Mouse (Mus musculus): ENCODE data around the gene Disc1. TPM values are rescaled to one million over a fixed set of nuclear protein-coding genes. Genes with fewer than 3 reads are reported as not detected.

Disc1 gene
- polyA plus RNA-seq, 1 experiment from 2014 or later, result 2.3 TPM

DNA sequence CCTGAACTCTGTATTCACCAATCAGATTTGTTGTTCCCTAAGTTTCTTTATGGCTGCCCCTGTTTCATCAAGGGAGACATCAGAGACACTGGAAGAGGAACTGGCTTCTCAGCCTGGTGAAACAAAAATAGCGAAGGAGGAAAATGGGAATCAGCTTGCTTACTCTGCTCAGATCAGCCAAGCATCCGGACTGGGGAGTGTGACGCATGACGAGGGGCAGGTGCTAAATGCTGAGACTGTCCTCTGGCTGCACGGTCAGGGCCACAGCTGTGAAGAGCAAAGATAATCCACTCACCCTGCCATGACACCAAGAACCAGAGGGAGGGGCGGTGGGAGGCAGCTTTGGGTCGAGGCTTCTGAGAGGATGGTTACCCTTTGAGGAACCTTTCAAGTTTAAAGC, 228.5 kb downstream of the Disc1 start:
- Histone ChIP-seq H3K9me3 (replicated peaks; ENCODE audit: control insufficient read depth, low read length) (no peaks in the 10 kb centered on the region), H3K36me3 (ENCODE audit: control insufficient read depth, insufficient read depth) (no peaks in the 10 kb centered on the region), H3K27ac (ENCODE audit: low read length) (peak overlapping the region; percentile 11; the same call in 1 of the 2 replicates), H3K4me3 (ENCODE audit: low read length) (no peak overlapping the region), H3K9ac (ENCODE audit: low read length) (no peak overlapping the region), H3K4me2 (ENCODE audit: low read depth, low read length) (no peak overlapping the region), H3K4me1 (ENCODE audit: control insufficient read depth, insufficient read depth, low read length) (peaks cover 33% of the 10 kb centered on the region), H3K27me3 (ENCODE audit: control insufficient read depth, insufficient read depth, low read length) (no peaks in the 10 kb centered on the region)
- 15% methylated on average over 7 of the region's 7 CpGs for WGBS
- ATAC-seq (replicated peaks; ENCODE audit: extremely low read depth, insufficient read depth, low FRiP score), result no peak; the same call in 1 of the 2 replicates

DNA sequence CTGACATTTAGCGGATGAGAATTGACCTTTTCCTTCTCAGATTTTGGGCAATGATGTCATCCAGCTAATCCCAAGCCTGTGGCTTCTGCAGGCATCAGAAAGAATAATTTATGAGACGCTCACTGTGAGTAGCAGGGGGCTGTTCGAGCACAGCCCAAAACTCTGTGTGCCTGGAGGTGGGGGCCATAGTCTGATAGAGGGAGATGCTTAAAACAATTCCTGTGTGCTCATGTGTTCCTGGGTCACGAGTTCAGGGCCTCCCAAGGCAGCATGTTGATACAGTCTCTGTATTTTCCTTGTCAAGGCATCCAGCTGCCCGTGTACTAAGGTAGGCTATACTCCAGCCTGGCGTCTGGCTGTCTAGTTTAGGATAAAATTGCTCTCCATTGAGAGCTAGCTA, 229.5 kb downstream of the Disc1 start:
- Histone ChIP-seq H3K27me3 (ENCODE audit: control insufficient read depth, insufficient read depth, low read length) (no peaks in the 10 kb centered on the region), H3K27ac (ENCODE audit: low read length) (no peak overlapping the region), H3K9me3 (replicated peaks; ENCODE audit: control insufficient read depth, low read length) (no peaks in the 10 kb centered on the region), H3K9ac (ENCODE audit: low read length) (no peak overlapping the region), H3K36me3 (ENCODE audit: control insufficient read depth, insufficient read depth) (no peaks in the 10 kb centered on the region), H3K4me3 (ENCODE audit: low read length) (no peak overlapping the region), H3K4me1 (ENCODE audit: control insufficient read depth, insufficient read depth, low read length) (peaks cover 39% of the 10 kb centered on the region), H3K4me2 (ENCODE audit: low read depth, low read length) (no peak overlapping the region)
- 82% methylated on average over 6 of the region's 6 CpGs for WGBS
- ATAC-seq (replicated peaks; ENCODE audit: extremely low read depth, insufficient read depth, low FRiP score), result no peak

DNA sequence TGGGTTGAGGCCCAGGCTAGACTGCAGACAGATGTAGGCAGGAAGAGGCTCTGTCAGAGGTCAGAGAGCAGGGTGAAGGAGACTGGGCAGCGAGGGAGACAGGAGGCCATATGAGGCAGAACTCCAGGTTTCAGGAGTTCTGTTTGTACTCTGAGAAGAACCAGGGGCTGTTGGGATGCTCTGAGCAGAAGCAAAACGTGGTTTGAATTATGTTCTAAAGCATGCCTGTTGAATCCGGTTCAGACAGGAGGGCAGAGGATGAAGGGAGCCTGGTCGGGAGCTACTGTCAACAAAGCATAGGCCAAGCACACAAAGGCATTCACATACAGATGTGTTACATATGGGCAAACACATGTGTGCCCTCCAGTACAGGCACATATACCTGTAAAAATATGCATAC, 230.9 kb downstream of the Disc1 start:
- H3K4me3 ChIP-seq (ENCODE audit: low read length), result no peak overlapping the region
- H3K27me3 ChIP-seq (ENCODE audit: control insufficient read depth, insufficient read depth, low read length), result no peaks in the 10 kb centered on the region
- H3K9ac ChIP-seq (ENCODE audit: low read length), result no peak overlapping the region
- no peaks in the 10 kb centered on the region for H3K9me3 ChIP-seq (replicated peaks; ENCODE audit: control insufficient read depth, low read length)
- 75% methylated on average over 4 of the region's 4 CpGs for WGBS
- H3K36me3 ChIP-seq (ENCODE audit: control insufficient read depth, insufficient read depth), result no peaks in the 10 kb centered on the region
- no peak for ATAC-seq (replicated peaks; ENCODE audit: extremely low read depth, insufficient read depth, low FRiP score)
- peaks cover 41% of the 10 kb centered on the region for H3K4me1 ChIP-seq (ENCODE audit: control insufficient read depth, insufficient read depth, low read length)
- no peak overlapping the region for H3K27ac ChIP-seq (ENCODE audit: low read length)
- no peak overlapping the region for H3K4me2 ChIP-seq (ENCODE audit: low read depth, low read length)

DNA sequence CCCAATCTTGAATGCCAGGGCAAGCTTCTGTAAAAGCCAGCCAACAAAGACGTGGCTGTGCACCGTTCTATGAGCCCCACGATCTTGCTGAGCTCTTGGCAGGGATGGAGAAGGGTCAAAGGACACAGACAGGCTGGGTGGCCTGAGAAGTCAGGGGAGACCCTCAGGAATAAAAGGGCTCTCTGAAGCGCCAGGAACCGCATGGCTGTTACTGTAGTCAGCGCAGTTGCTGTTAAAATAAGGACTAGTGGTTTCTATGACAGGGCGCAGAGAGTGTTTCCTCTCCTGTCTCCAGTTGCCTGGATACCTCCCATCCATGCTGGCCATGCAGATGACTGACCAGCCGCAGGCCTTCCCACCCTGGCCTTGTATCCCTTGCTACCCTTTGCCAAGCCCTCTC, 231.4 kb downstream of the Disc1 start:
- no peaks in the 10 kb centered on the region for H3K27me3 ChIP-seq (ENCODE audit: control insufficient read depth, insufficient read depth, low read length)
- ATAC-seq (replicated peaks; ENCODE audit: extremely low read depth, insufficient read depth, low FRiP score), result no peak
- H3K4me1 ChIP-seq (ENCODE audit: control insufficient read depth, insufficient read depth, low read length), result peaks cover 41% of the 10 kb centered on the region
- H3K4me2 ChIP-seq (ENCODE audit: low read depth, low read length), result no peak overlapping the region
- H3K9me3 ChIP-seq (replicated peaks; ENCODE audit: control insufficient read depth, low read length), result no peaks in the 10 kb centered on the region
- no peak overlapping the region for H3K4me3 ChIP-seq (ENCODE audit: low read length)
- WGBS, result 75% methylated on average over 8 of the region's 8 CpGs
- peak overlapping the region; percentile 83 for H3K27ac ChIP-seq (ENCODE audit: low read length)
- peak overlapping the region; percentile 50; the same call in 1 of the 2 replicates for H3K9ac ChIP-seq (ENCODE audit: low read length)
- no peaks in the 10 kb centered on the region for H3K36me3 ChIP-seq (ENCODE audit: control insufficient read depth, insufficient read depth)

DNA sequence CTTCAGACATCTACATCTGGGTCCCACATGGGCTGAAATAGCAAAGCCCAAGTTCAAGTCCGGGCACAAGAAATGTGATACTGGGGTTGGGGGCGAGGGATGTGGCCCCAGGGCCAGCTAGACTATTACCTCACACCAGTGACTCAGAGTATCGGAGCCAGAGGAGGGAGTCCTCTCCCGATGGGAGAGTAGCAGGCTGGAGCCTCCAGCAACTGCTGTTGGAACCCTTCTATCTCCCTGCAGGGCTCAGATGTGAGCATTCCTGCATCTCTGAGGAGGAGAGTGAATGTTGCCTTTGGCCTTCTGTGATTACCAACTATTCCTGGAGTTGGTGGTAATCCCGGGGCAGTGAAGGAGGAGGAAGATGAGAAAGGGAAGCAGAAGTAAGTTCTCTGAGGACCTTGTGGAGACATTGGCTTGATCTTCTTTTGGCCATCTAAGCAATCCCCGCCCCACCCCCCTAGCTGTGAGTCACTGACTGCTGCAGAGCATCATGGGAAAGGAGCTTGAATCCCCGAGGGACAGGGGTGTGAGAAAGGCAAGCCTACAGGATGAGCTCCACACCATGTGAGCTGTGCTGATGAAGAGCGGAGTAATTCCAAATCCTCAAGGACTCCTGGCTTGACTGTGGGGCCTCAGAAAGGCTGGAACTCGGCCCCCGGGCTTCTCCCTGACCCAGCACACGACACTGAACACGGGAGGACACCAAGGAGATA, 232.1 kb downstream of the Disc1 start:
- no peaks in the 10 kb centered on the region for H3K27me3 ChIP-seq (ENCODE audit: control insufficient read depth, insufficient read depth, low read length)
- H3K27ac ChIP-seq (ENCODE audit: low read length), result peak overlapping the region; percentile 83
- H3K4me1 ChIP-seq (ENCODE audit: control insufficient read depth, insufficient read depth, low read length), result peaks cover 45% of the 10 kb centered on the region
- no peaks in the 10 kb centered on the region for H3K36me3 ChIP-seq (ENCODE audit: control insufficient read depth, insufficient read depth)
- WGBS, result 38% methylated on average over 12 of the region's 12 CpGs
- no peaks in the 10 kb centered on the region for H3K9me3 ChIP-seq (replicated peaks; ENCODE audit: control insufficient read depth, low read length)
- ATAC-seq (replicated peaks; ENCODE audit: extremely low read depth, insufficient read depth, low FRiP score), result peak; percentile 62
- peak overlapping the region; percentile 58 for H3K9ac ChIP-seq (ENCODE audit: low read length)
- H3K4me2 ChIP-seq (ENCODE audit: low read depth, low read length), result peak overlapping the region; percentile 33; the same call in 1 of the 2 replicates
- H3K4me3 ChIP-seq (ENCODE audit: low read length), result no peak overlapping the region; the same call in 1 of the 2 replicates

DNA sequence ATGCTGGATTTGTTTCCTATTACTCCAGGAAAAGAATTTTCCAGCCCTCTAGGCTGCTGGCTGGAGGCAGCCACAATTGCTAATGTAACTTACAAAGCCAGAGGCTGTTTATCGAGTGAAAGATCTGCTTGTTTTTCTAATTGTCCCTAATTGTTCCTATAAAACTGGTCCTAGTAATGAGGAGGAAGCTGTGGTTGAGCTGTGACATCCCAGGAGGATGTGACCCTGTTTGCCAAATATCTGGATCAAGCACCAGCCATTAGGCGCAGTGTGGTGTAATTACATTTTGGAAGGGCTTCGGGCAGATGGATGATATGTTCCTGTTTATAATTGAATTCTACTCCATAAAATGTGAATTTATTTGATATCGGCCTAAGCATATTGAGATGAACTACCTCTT, 233.3 kb downstream of the Disc1 start:
- Histone ChIP-seq H3K27ac (ENCODE audit: low read length) (peak overlapping the region; percentile 83), H3K9me3 (replicated peaks; ENCODE audit: control insufficient read depth, low read length) (no peaks in the 10 kb centered on the region), H3K4me1 (ENCODE audit: control insufficient read depth, insufficient read depth, low read length) (peaks cover 51% of the 10 kb centered on the region), H3K4me2 (ENCODE audit: low read depth, low read length) (peak overlapping the region; percentile 33), H3K27me3 (ENCODE audit: control insufficient read depth, insufficient read depth, low read length) (no peaks in the 10 kb centered on the region), H3K36me3 (ENCODE audit: control insufficient read depth, insufficient read depth) (no peaks in the 10 kb centered on the region), H3K9ac (ENCODE audit: low read length) (0 out of 2 replicates have a peak overlapping the region, but pooled peaks have one; percentile 8), H3K4me3 (ENCODE audit: low read length) (no peak overlapping the region)
- 76% methylated on average over 4 of the region's 4 CpGs for WGBS
- no peak for ATAC-seq (replicated peaks; ENCODE audit: extremely low read depth, insufficient read depth, low FRiP score)

DNA sequence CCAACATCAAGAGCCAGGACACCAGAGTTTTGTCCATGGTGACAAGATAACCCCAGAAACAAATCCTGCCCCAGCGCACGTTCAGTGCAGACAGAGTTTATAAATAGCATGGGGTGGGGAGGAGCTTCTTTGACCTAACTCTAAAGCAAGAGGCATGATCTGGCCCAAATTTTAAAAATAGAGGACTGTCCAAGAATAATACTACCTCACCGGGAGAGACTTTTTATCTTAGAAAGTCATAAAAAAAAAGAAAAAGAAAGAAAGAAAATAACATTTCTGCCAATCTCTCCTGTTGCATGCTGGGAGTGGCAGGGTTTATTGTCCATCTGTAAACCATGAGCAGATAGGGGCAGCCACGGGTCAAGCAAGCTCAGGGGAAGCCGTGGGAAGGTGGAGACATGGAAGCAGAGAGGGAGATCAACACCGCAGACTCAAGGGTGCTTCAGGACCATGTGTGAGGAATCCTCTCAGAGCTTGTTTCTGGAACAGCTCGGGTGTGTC, 233.9 kb downstream of the Disc1 start:
- peak overlapping the region; percentile 5; the same call in 1 of the 2 replicates for H3K9ac ChIP-seq (ENCODE audit: low read length)
- H3K4me1 ChIP-seq (ENCODE audit: control insufficient read depth, insufficient read depth, low read length), result peaks cover 51% of the 10 kb centered on the region
- H3K4me3 ChIP-seq (ENCODE audit: low read length), result no peak overlapping the region
- no peaks in the 10 kb centered on the region for H3K36me3 ChIP-seq (ENCODE audit: control insufficient read depth, insufficient read depth)
- peak overlapping the region; percentile 83 for H3K27ac ChIP-seq (ENCODE audit: low read length)
- peak; percentile 42; the same call in 1 of the 2 replicates for ATAC-seq (replicated peaks; ENCODE audit: extremely low read depth, insufficient read depth, low FRiP score)
- WGBS, result 23% methylated on average over 7 of the region's 7 CpGs
- H3K9me3 ChIP-seq (replicated peaks; ENCODE audit: control insufficient read depth, low read length), result no peaks in the 10 kb centered on the region
- 0 out of 2 replicates have a peak overlapping the region, but pooled peaks have one; percentile 1 for H3K4me2 ChIP-seq (ENCODE audit: low read depth, low read length)
- H3K27me3 ChIP-seq (ENCODE audit: control insufficient read depth, insufficient read depth, low read length), result no peaks in the 10 kb centered on the region

DNA sequence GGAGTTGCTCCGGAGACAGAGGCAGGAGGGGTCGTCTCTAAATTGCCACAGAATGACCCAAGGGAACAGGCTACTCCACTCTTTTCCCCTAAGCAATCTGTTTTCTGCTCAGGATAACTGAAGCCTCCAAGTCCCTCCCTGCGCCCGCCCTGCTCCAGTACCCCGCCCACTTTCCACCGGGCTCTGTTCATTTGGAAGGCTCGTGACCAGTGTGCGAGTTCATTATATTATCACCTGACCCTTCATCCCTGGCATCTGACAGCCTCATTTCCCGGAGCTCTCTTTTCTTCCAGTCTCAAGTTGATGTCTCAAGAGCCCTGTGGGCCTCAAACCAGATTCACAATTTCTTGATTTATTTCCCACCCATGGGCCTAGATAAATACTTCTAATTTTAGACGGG, 237.5 kb downstream of the Disc1 start:
- 40% methylated on average over 10 of the region's 10 CpGs for WGBS
- H3K27ac ChIP-seq (ENCODE audit: low read length), result peak overlapping the region; percentile 92

DNA sequence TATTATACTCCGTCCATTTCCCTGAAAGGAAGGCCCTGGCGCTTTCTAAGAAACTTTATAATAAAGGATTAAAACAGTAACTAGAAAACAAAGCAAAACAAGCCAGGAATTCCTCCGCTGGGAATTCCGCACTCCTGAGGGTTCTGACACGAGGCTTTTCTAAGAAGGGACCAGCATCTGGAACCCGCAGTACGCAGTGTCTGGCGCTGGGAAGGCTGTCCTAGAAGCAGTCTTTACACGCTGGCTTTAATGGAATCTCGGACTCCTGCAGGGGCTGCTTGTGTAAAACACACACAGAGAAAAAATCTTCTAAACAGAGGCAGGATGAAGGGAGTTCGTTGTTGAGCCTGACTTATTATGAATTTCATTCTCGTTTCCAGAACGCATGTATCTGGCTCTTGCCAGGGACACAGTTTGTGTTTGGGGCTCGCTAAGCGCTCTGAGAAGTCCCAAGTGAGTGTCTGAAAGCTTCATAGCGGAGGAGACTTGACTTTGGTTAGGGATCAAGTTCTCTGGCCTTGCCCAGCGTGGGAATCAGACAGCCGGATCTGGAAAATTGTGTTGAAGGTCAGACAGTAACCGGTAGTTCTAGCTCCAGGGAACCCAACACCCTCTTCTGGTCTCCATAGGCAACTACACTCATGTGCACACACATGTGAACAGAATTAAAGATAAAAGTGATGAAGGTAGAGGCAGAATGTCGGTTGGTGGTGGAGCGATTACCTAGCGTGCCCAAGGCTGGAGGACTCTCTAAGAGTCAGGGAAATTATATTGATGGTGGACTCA, 238.1 kb downstream of the Disc1 start:
- Histone ChIP-seq H3K9me3 (replicated peaks; ENCODE audit: control insufficient read depth, low read length) (no peaks in the 10 kb centered on the region), H3K4me3 (ENCODE audit: low read length) (no peak overlapping the region), H3K27me3 (ENCODE audit: control insufficient read depth, insufficient read depth, low read length) (no peaks in the 10 kb centered on the region), H3K4me2 (ENCODE audit: low read depth, low read length) (no peak overlapping the region), H3K4me1 (ENCODE audit: control insufficient read depth, insufficient read depth, low read length) (peaks cover 45% of the 10 kb centered on the region), H3K27ac (ENCODE audit: low read length) (peak overlapping the region; percentile 92), H3K36me3 (ENCODE audit: control insufficient read depth, insufficient read depth) (no peaks in the 10 kb centered on the region), H3K9ac (ENCODE audit: low read length) (no peak overlapping the region)
- no peak for ATAC-seq (replicated peaks; ENCODE audit: extremely low read depth, insufficient read depth, low FRiP score)
- WGBS, result 72% methylated on average over 22 of the region's 22 CpGs

More for the DNA sequence above, 237.5 kb downstream of the Disc1 start:
- peak overlapping the region; percentile 10; the same call in 1 of the 2 replicates for H3K9ac ChIP-seq (ENCODE audit: low read length)
- H3K4me3 ChIP-seq (ENCODE audit: low read length), result no peak overlapping the region
- ATAC-seq (replicated peaks; ENCODE audit: extremely low read depth, insufficient read depth, low FRiP score), result peak; percentile 45; the same call in 1 of the 2 replicates
- H3K4me1 ChIP-seq (ENCODE audit: control insufficient read depth, insufficient read depth, low read length), result peaks cover 51% of the 10 kb centered on the region
- H3K9me3 ChIP-seq (replicated peaks; ENCODE audit: control insufficient read depth, low read length), result no peaks in the 10 kb centered on the region
- H3K4me2 ChIP-seq (ENCODE audit: low read depth, low read length), result no peak overlapping the region
- H3K36me3 ChIP-seq (ENCODE audit: control insufficient read depth, insufficient read depth), result no peaks in the 10 kb centered on the region
- no peaks in the 10 kb centered on the region for H3K27me3 ChIP-seq (ENCODE audit: control insufficient read depth, insufficient read depth, low read length)

Measured in heart, embryonic 16.5 days (tissue).